Mouse (Mus musculus) midbrain, embryonic 16.5 days (tissue): Measurements from ENCODE around the gene Duxf3. TPM values are rescaled to one million over a fixed set of nuclear protein-coding genes. Genes with fewer than 3 reads are reported as not detected.

ENCODE experiments used
- ATAC-seq: fragments of 200-750 bp; cut with Nextera tagmentation; 2 replicates; pipeline ENCODE4 v1.8.0; 2017; ENCODE audit warnings: moderate TSS enrichment
- H3K27ac ChIP-seq: fragments of 300-500 bp; sonication (generic); 2 replicates; pipeline ENCODE4 v1.5.1; 2014; ENCODE audit warnings: mild to moderate bottlenecking, low read length, mixed read lengths
- H3K27me3 ChIP-seq: fragments of 300-500 bp; sonication (generic); 2 replicates; pipeline ENCODE4 v1.6.1; 2014; ENCODE audit warnings: low read depth, low read length, mixed read lengths; ENCODE audit not compliant: control insufficient read depth, insufficient read depth
- H3K36me3 ChIP-seq: fragments of 300-500 bp; sonication (generic); 2 replicates; pipeline ENCODE4 v1.6.1; 2014; ENCODE audit warnings: mild to moderate bottlenecking, low read length, moderate library complexity, mixed read lengths; ENCODE audit not compliant: control insufficient read depth, insufficient read depth
- H3K4me1 ChIP-seq: fragments of 300-500 bp; sonication (generic); 2 replicates; pipeline ENCODE4 v1.6.1; 2014; ENCODE audit warnings: mild to moderate bottlenecking, low read length, mixed read lengths; ENCODE audit not compliant: control insufficient read depth, insufficient read depth
- H3K4me2 ChIP-seq: fragments of 300-500 bp; sonication (generic); 2 replicates; pipeline ENCODE4 v1.6.1; 2014; ENCODE audit warnings: mild to moderate bottlenecking, low read length, mixed read lengths
- H3K4me3 ChIP-seq: fragments of 300-500 bp; sonication (generic); 2 replicates; pipeline ENCODE4 v1.5.1; 2014; ENCODE audit warnings: low read depth, mild to moderate bottlenecking, low read length, moderate library complexity, mixed read lengths
- H3K9ac ChIP-seq: fragments of 300-500 bp; sonication (generic); 2 replicates; pipeline ENCODE4 v1.6.1; 2014; ENCODE audit warnings: low read depth, low read length, mixed read lengths
- H3K9me3 ChIP-seq: fragments of 300-500 bp; sonication (generic); replicated peaks from 2 replicates; pipeline ENCODE4 v1.6.1; 2014; ENCODE audit warnings: mild to moderate bottlenecking, low read length, mixed read lengths; ENCODE audit not compliant: control insufficient read depth, poor library complexity, severe bottlenecking
- WGBS: fragments of 180-500 bp; shearing (Covaris S2); extraction: QIAGEN DNeasy Blood & Tissue Kit; methylation state at CpG from one replicate; pipeline ENCODE4 v1.1.7; 2014; 5-methylcytosine and 5-hydroxymethylcytosine counted together
- polyA plus RNA-seq: library from polyadenylated mRNA; unstranded; fragments of >200 nt; fragmentation: Nextera tagmentation; extraction: Ambion mirVana; gene quantifications from 2 replicates; pipeline ENCODE4 v1.2.1, GENCODE M21; 2015

The Duxf3 gene
- polyA plus RNA-seq, 1 experiment from 2014 or later = not detected

- Histone ChIP-seq H3K9ac (no peak overlapping the region), H3K36me3 (no peaks in the 10 kb centered on the region), H3K27ac (no peak overlapping the region), H3K9me3 (peaks cover 3% of the 10 kb centered on the region), H3K4me1 (no peaks in the 10 kb centered on the region), H3K4me2 (no peak overlapping the region), H3K4me3 (no peak overlapping the region), H3K27me3 (no peaks in the 10 kb centered on the region)
- no peak for ATAC-seq
- 91% methylated on average over 2 of the region's 2 CpGs for WGBS
Observed at GRCm38 (mm10) chr10:58211213-58211612, 21.3 kb downstream of the Duxf3 start.

GRCm38 (mm10) chr10:58210514-58210913 lies 22.0 kb downstream of the Duxf3 start:
- Histone ChIP-seq H3K4me2 (no peak overlapping the region), H3K27me3 (no peaks in the 10 kb centered on the region), H3K9me3 (peaks cover 3% of the 10 kb centered on the region), H3K27ac (no peak overlapping the region), H3K4me3 (no peak overlapping the region), H3K4me1 (no peaks in the 10 kb centered on the region), H3K9ac (no peak overlapping the region), H3K36me3 (no peaks in the 10 kb centered on the region)
- WGBS = 82% methylated on average over 1 of the region's 1 CpGs
- ATAC-seq = no peak

GRCm38 (mm10) chr10:58209710-58210467 lies 22.6 kb downstream of the Duxf3 start:
- H3K4me1 ChIP-seq = no peaks in the 10 kb centered on the region
- H3K4me3 ChIP-seq = no peak overlapping the region
- WGBS = 67% methylated on average over 2 of the region's 2 CpGs
- H3K4me2 ChIP-seq = no peak overlapping the region
- H3K9me3 ChIP-seq = peaks cover 3% of the 10 kb centered on the region
- H3K36me3 ChIP-seq = no peaks in the 10 kb centered on the region
- no peak overlapping the region for H3K27ac ChIP-seq
- no peak for ATAC-seq
- H3K27me3 ChIP-seq = no peaks in the 10 kb centered on the region
- H3K9ac ChIP-seq = no peak overlapping the region

- H3K4me1 ChIP-seq = no peaks in the 10 kb centered on the region
- no peaks in the 10 kb centered on the region for H3K27me3 ChIP-seq
- 89% methylated on average over 4 of the region's 4 CpGs for WGBS
- H3K9ac ChIP-seq = no peak overlapping the region
- ATAC-seq = no peak
- no peak overlapping the region for H3K4me2 ChIP-seq
- H3K4me3 ChIP-seq = no peak overlapping the region
- H3K36me3 ChIP-seq = no peaks in the 10 kb centered on the region
- no peak overlapping the region for H3K27ac ChIP-seq
- peaks cover 3% of the 10 kb centered on the region for H3K9me3 ChIP-seq
Observed at GRCm38 (mm10) chr10:58206639-58207404, 25.7 kb downstream of the Duxf3 start.

GRCm38 (mm10) chr10:58205986-58206385 lies 26.5 kb downstream of the Duxf3 start:
- Histone ChIP-seq H3K9ac (no peak overlapping the region), H3K27ac (no peak overlapping the region), H3K36me3 (no peaks in the 10 kb centered on the region), H3K9me3 (peaks cover 3% of the 10 kb centered on the region), H3K27me3 (no peaks in the 10 kb centered on the region), H3K4me1 (no peaks in the 10 kb centered on the region), H3K4me3 (no peak overlapping the region), H3K4me2 (no peak overlapping the region)
- ATAC-seq = no peak
- 41% methylated on average over 1 of the region's 1 CpGs for WGBS

Other genes with a start within 250 kb of the Duxf3 start
- not detected in 2 replicates for gene AW822073, start 7.7 kb downstream of the Duxf3 start, polyA plus RNA-seq
- not detected in 2 replicates for gene Gm4981, start 4.0 kb upstream of the Duxf3 start, polyA plus RNA-seq
- gene Gcc2, start 22.8 kb upstream of the Duxf3 start, polyA plus RNA-seq = 79.5 and 90.5 TPM in 2 replicates
- gene Lims1, start 90.8 kb upstream of the Duxf3 start, polyA plus RNA-seq = 47.1 and 54.0 TPM in 2 replicates
- gene Ranbp2, start 214.2 kb upstream of the Duxf3 start, polyA plus RNA-seq = 14.2 and 18.6 TPM in 2 replicates